Mouse (Mus musculus): ENCODE measurements around the gene Ddt.

DNA sequence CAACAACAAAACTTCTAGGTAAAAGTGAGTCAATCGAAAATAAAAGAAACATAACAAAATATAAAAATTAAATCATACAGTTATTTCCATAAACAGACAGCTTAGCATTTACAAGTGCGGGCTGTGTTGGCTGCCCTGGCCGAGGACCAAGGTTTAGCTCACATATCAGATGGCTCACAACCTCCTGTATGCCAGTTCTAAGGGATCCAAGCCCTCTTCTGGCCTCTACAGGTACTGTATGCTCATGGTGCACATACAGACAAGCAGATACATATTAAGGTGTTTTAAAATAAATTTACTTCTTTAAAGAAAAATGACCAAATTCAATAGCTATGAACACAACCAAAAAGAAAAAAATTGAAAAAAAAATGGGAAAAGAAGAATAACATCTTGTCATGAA, 12.9 kb downstream of the Ddt start:
- TF ChIP-seq CTCF (IDR thresholded peaks at IDR 0.05) (no peak; the same call in 1 of the 2 replicates), EP300 (IDR thresholded peaks at IDR 0.05) (no peak)

All from lung, postnatal 0 days (tissue).